Comparison of ENCODE assay signal across 16 mouse cellular contexts in the genomic region with DNA sequence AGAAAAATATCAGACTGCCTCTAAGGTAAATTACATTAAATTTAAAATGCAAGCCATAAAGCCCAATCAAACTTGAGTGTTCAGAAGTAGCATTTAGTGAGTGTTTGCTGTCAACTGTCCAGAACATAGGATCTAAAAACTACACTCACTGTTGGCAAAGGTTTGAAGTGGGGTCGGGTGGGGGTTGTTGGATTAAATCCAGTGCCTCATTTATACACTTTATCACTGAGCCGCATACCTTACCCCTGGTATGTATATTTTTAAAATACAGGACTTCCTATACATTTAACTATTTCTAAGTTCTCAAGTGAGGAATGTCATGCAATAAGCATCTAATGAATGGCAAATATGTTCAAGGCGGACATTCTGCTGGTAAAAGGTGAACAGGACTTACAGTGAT.
"Had no signal": no experiment of that assay in that cellular context is flagged by ENCODE, and none has a peak within 500 bp of the region (broad histone marks: within the 10 kb centered on the region; RNA-seq: fewer than 3 reads in every experiment).

No protein-coding gene starts in this region.

- H3K9ac ChIP-seq: neural tube, embryonic 13.5 days; neural tube, embryonic 15.5 days; stomach, embryonic 15.5 days had no signal

- H3K27ac ChIP-seq: neural tube, embryonic 13.5 days; neural tube, embryonic 15.5 days; stomach, embryonic 15.5 days; stomach, postnatal 0 days had no signal

- H3K27me3 ChIP-seq: neural tube, embryonic 13.5 days; neural tube, embryonic 15.5 days; stomach, embryonic 15.5 days had no signal

- H3K9me3 ChIP-seq: neural tube, embryonic 13.5 days; neural tube, embryonic 15.5 days; stomach, embryonic 15.5 days had no signal

- DNase-seq: retina, postnatal 1 day; right cerebral cortex, adult 18-20 months; right cerebral cortex, postnatal 14 days; right cerebral cortex, postnatal 25 days; right cerebral cortex, postnatal 4 days; spleen, adult 18-20 months; thymus, adult 18-20 months; thymus, adult 2 months; thymus, postnatal 14 days; thymus, postnatal 25 days; thymus, postnatal 36 days; thymus, postnatal 4 days had no signal

- H3K4me3 ChIP-seq: neural tube, embryonic 13.5 days; neural tube, embryonic 15.5 days; stomach, embryonic 15.5 days had no signal

- H3K4me1 ChIP-seq: neural tube, embryonic 13.5 days; neural tube, embryonic 15.5 days; stomach, embryonic 15.5 days had no signal

- H3K4me2 ChIP-seq: neural tube, embryonic 13.5 days; neural tube, embryonic 15.5 days; stomach, embryonic 15.5 days had no signal

- H3K36me3 ChIP-seq: neural tube, embryonic 13.5 days; neural tube, embryonic 15.5 days; stomach, embryonic 15.5 days had no signal
